Mouse (Mus musculus) lung, adult 2 months (tissue): ENCODE data around the gene Prm3.
A peak's percentile ranks its signal among the peaks of the same experiment; 100 is the strongest.

Experiments
- CTCF ChIP-seq: fragments of 200-500 bp; IDR thresholded peaks from 2 replicates; pipeline ENCODE4 v1.5.1; 2011; ENCODE audit warnings: mild to moderate bottlenecking, low read length, control low read depth; ENCODE audit not compliant: insufficient read depth
- POLR2A ChIP-seq: fragments of 200-500 bp; IDR thresholded peaks from 2 replicates; pipeline ENCODE4 v1.6.1; 2011; ENCODE audit warnings: low read depth, mild to moderate bottlenecking, control low read depth, low read length, borderline replicate concordance; ENCODE audit errors: extremely low read depth

DNA sequence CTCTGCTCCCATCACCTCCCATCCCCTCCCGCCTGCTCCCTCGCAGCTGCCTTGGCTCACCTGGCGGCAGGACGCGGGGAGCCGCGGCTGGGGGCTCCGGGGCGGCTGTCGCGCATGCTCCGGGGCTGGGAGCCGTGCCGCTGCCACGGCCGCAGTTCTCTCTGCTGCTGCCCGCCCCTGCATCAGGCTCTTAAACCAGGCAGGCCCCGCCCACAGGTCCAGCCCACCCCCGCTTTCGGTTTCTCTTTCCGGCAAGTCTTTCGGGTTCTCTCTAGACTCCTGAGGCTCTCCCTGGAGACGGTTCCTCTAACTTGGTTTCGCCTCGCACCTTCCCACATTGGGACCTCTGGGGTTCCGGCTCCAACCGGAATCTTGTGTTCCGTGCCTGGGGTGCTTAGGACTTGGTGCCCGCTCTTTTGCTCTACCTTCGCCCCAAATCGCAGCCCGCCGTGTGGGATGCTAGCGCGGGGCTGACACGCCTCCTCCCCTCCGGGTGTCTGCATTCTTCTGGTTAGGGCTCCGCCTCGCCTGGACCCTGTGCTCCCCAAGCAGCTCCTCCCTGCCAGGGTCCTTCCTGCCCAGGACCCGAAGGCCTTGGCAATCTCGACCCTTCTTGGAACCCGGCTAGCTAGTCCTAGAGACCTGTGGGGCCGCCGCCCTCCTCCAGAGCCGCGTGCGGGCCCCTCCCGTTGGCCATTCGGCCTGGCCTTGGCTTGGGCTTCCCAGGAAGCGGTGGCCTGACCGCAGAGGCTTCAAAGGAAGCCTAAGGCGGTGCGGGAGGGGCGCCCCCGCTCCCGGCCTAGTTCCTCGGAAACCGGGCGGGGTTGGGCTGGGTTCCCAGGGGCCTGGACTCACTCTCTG is 5.1 kb downstream of the Prm3 start, which contains the start of gene Socs1:
- TF ChIP-seq CTCF: no peak
- peak; percentile 86 for TF ChIP-seq POLR2A
